Mouse (Mus musculus): ENCODE measurements around the gene Rapgef3.

GRCm38 (mm10) chr15:97800853-97801252, 33.1 kb upstream of the Rapgef3 start:
- no peak for TF ChIP-seq CTCF (IDR thresholded peaks at IDR 0.05; ENCODE audit: low read depth)
- no peak for TF ChIP-seq EP300 (IDR thresholded peaks at IDR 0.05; ENCODE audit: low read depth)
